Mouse (Mus musculus) layer of hippocampus, adult 9-10 months (tissue): ENCODE measurements around the gene Senp2.
"Not testable (repeated sequence)": the region's sequence is repeated elsewhere in the genome, so short reads cannot be mapped to it uniquely, and the experiment has no call there.

ENCODE experiments used
- DNase-seq: peaks from one replicate; pipeline ENCODE4 v3.0.0; 2022; ENCODE audit warnings: low spot score

The Senp2 gene

DNA sequence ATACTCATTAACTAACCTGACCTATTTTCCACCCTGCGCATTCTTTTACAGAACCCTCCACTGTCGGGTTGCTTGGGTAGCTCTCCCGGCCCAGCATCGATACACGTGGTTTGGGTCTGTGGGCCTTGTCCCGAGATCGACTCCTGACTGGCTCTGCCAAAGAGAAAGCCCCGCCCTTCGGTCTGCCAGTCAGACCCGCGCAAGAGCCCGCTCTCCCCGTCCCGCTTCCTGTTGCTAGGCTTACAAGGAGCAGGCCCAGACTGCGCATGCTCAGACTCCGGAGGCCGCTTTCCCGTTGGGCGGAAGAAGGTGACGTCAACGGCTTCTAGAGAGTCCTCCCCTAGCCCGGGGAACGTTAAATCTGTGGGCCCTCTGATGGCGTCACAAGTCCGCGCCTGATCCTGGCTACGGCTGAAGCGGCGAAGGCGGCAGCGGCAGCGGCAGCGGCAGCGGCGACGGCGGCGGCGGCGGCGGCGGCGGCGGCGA, at the start of gene Senp2:
Senp2 (plus strand) TSS at position 386 of the 486 bp plus-strand sequence.
- peak; percentile 100 for DNase-seq

DNA sequence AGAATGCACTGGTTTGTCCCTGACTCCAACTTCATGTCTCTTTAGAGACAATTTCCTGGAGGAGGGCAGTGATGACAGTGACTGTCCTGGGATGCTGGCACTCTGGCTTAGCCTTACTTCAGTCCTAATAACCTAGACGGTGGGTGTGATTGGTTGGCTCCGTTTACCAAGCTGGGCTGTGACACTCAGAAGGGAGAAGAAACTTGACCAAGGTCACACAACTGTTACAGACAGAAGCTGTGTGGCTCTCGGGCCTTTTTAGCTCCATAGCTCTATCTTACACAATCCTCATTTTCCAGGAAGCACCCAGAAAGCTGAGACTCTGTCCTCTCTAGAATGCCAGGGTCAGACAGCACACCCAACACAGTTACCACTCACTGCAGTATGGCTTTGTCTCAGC, 43.7 kb upstream of the Senp2 start:
- DNase-seq = no peak

DNA sequence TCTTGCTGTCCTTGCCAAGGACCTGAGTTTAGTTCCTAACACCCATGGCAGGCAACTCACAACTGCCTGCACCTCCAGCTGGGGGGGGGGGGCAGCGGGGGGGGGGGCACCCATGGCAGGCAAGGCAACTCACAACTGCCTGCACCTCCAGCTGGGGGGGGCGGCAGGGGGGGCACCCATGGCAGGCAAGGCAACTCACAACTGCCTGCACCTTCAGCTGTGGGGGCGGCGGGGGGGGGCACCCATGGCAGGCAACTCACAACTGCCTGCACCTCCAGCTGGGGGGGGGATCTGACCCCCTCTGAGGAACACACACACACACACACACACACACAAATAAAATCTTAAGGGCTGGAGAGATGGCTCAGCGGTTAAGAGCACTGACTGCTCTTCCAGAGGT, 39.4 kb upstream of the Senp2 start:
- no peak for DNase-seq

DNA sequence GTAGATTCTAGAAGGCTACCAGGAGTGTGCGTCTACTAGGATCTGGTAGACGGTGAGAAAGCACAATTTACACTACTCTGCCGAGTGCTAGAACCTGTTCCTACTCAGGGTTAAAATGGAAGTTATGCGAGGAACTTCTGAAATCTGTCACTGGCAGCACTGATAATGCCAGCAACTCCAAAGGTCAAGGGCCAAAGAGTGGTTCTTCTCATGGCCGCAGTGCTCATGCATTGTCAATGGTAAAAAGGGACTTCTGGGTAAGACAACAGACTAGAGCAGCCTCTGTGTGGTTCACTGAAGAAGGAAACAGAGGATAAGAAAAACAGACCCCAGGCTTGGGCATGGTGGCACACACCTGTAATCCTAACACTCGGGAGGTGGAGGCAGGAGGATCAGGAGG, 38.7 kb upstream of the Senp2 start:
- no peak for DNase-seq

DNA sequence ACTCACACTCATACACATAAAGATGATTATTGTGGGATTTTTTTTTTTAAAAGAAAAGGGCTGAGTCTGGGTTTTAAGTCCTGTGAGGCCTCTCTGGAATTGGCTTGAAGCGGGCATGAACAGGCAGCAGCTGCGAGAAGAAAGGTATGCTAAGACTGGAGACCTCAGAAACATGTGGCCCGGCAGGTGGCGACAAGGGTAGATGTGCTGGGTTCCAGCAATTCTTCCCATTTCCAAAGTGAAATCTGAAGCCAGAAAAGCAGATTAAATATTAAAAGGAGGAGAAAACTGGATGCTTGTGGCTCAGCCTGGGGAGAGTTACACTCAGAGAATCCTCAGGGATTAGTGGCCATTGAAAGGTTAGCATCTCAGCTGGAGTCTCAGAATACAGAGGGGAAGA, 37.8 kb upstream of the Senp2 start:
- no peak for DNase-seq

DNA sequence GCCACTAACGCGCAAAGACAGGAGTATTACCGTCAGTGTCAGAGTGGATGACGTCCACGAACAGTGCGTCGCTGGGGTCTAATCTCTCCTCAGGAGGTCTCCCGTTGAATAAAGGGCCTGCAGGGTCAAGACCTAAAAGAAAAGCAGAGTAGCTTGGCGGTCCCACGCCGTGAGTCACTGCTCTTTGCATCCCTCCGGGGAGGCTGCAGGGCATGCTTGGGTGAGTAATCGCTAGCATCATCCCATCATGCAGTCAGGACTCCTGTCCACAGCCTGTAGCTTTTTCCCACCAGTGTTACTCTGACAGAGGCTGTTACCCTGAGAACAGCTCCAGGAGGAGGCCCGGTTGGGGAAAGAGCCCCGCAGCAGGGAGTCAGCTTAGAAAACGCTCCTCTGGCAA, 33.1 kb upstream of the Senp2 start:
- DNase-seq = no peak

DNA sequence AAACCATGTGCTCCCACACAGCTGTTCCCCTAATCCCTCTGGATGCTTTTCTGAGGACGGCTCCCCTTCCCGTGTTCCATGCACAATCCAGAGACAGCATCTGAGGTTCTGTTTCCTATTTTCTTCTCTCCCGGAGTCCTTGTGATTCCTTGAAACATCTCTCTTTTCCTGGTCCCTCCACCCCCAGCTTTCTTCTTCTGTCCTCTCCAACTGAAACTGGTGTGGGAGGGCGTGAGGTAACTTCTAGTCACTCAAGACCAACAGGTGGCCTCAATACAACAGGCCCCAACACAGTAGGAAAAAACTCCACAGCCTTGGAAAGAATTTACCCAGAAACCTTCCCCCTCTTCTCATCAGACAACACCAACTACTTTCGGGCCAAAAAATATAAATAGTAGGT, 31.9 kb upstream of the Senp2 start:
- no peak for DNase-seq

DNA sequence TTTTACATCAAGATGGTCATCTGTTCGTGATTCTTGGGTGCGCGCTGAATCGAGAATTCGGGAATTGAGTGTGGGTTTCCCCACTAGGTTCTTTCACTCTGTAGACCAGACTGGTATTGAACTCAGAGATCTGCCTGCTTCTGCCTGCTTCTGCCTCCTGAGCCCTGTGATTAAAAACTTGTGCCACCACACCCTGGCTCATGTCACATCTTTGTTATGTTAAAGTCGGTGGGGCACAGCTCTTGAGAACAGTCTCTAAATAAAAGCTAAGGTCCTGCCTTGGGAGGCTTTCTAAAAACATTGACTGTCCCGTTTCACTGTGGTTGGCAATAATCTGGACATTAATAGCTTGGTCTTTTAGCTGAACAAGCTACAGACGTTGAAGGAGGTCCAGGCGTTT, 26.1 kb upstream of the Senp2 start:
- no peak for DNase-seq

DNA sequence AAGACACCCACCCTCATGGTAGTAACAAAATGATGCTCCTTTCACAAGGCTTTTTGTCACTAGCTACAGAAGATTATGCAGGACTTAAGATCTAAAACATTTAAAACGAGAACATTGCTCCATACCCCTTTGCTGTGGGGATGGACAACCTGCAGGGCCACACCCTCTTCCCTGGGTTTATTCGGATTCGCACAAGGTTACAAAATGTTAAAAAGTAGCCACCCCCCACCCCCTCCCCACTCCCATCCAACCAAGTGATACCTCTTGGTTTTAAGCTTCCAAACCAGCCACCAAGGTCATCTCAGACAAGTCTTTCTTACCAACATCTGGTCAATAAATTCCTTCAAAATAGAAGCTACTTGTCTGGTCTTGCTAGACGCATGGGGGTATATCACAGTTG, 25.7 kb upstream of the Senp2 start:
- no peak for DNase-seq

DNA sequence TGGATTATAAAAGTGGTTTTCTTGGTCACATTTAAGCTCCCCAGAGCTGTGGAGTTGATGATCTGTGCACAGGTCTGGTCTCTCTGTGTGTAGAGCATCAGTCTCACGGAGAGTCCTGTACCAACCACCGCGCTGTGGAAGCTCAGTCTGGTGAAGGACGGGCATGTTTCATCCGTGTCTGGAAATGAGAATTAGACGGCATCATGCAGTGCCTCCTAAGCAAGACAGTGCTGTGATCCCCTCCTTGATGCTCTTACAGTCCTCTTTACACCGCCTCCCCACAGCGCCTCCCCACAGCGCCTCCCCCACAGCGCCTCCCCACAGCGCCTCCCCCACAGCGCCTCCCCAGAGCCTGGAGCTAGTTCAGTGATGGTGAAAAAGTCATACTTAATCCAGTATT, 25.2 kb upstream of the Senp2 start:
- no peak for DNase-seq

DNA sequence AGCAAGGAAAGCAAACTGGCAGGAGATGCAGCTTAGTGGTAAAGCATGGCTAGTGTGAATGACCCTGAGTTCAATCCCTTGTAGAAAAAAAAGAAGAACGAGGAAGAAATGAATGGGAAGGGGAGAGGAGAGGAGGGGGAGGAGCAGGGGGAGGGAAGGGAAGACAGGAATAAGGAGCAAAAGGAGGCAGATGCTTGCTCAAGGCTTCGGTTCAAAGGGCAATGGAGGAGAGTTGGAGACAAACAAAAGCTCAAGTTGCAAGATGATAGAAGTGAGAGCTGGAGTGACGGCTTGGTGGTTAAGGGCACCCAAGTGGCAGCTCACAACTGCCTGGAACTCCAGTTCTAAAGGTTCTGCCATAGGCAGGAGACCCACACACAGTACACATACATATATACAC, 23.1 kb upstream of the Senp2 start:
- DNase-seq = no peak

DNA sequence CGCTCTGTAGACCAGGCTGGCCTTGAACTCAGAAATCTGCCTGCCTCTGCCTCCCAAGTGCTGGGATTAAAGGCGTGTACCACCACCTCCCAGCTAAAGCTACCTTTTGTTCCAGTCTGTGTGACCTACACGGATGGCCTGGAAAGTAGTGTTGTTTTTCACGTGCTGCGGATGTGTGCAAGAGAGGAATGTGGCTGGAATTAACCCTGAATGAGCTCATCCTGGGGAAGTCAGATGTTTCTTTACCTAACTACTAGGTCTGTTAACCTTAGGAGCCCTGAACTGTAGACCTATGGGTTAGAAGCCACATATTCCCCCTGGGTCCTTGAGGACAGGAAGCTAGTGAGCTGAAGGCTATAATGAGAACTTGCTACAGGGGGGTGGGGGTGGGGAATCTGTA, 21.3 kb upstream of the Senp2 start:
- DNase-seq = no peak

DNA sequence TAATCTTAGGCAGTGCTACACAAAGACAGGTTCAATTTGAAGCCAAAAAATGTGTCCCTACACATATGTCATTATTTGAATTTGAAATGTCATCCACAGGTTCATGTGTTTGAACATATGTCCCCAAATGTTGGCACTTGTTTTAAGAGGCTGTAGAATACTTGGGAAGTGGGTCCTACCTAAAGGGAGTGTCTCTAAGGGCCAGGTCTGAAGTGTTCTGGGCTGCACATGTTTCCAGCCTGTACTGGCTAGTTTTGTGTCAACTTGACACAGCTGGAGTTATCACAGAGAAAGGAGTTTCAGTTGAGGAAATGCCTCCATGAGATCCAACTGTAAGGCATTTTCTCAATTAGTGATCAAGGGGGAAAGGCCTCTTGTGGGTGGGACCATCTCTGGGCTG, 18.4 kb upstream of the Senp2 start:
- DNase-seq = not testable (repeated sequence)

DNA sequence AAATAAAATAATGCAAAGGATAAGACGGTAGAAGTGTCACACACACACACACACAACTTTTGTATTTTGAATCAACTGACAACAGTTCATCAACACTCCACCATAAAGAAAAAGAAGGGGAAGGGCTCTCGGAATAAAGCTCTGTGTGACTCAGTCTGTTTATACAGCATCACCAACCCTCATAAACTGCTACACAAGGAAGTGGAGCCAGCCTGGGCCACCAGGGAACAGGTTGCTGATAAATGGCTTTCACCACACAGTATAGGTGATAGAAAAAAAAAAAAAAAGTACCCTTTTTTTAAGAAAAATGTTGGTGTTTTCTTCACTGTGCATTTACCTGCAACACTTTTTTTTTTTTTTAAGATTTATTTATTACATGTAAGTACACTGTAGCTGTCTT, 17.5 kb upstream of the Senp2 start:
- DNase-seq = no peak

DNA sequence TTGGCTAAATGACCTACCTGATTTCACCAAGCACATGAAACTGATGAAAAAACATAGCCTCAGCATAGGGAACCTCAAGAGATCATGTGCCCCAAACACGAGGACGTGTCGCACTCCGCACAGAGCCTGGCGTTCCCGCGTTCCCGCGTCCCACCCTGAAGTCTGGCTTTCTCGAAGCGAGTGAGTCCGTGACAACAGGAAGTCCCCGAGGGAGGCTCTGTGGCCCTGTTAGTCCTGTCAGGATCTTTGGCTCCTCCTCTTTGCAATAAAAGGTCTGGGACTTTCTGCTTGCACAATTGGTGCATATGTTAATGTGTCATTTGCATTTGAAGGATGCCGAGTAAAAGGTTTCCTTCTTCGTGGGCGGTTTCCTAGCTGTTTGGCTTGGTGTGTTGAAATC, 14.0 kb upstream of the Senp2 start, which contains the start of gene Liph:
Liph (minus strand) TSS at position 360 of the 400 bp plus-strand sequence.
- no peak for DNase-seq

DNA sequence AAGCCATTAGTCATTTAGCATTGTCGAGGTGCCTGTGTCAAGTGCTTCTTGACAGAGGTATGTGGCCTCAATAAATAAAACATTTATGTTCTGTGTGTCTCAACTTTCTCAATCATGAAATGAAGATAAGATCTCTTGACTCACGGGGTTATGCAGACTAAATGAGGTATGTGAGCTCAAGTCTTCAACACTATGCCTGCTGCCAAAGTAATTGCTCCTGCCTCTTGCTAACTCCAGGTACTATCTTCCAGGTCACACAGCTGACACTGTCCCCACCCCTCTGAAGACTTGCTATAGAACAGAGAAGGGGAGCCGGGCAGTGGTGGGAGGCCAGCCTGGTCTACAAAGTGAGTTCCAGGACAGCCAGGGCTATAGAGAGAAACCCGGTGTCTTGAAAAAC, 12.9 kb upstream of the Senp2 start:
- no peak for DNase-seq

DNA sequence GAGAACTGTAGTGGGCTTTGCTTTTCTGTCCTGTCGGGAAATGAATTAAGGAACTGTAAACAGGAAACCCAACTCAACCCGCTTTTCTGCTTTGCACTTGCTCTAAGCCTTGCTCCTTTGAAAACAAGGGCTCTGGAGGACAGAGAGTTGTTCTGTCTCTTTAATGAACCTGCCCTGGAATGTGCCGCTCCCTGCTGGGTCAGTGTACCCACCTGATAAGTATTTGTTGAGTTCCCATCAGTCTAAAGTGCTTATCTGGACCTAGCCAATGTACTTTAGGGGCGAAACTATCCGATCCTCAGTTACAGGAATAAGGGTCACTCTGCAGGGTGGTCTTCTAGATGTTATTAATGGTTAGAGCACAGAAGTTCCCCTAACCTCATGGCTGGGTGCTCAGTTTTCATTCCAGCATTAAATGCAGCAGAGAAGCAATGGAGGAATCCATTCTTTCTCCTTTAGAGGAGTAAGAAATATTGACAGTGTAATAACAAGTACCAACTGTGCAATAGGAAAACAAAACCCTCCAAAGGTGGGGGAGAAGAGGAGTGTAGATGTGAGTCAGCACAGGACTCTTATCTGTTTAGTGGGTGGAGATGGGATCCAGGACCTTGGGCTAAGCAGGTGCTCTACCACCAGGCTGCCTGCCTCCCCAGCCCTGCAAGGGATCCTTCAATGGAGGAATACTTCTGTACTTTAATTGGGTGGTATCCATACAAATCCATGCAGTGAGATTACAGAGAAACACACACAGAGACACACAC, 12.2 kb upstream of the Senp2 start:
- no peak for DNase-seq

DNA sequence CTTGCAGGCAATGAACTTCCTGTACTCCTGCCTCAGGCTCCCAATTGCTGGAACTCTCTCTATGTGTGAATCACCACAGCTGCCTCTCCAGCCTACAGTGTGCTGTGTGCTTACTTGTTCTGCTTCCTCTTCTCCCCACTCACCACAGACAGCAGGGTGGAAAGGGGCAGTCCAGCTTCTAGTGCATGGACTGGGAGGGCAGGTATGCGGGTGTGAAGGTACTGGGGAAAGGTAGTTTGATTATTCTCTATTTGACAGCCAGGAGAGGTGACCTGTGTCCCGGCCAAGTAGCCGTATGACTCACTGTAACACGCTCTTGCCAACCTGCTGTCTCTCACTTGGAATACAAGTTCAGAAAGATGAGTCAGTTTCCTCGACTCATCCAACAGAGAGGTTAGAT, 11.2 kb upstream of the Senp2 start:
- no peak for DNase-seq

DNA sequence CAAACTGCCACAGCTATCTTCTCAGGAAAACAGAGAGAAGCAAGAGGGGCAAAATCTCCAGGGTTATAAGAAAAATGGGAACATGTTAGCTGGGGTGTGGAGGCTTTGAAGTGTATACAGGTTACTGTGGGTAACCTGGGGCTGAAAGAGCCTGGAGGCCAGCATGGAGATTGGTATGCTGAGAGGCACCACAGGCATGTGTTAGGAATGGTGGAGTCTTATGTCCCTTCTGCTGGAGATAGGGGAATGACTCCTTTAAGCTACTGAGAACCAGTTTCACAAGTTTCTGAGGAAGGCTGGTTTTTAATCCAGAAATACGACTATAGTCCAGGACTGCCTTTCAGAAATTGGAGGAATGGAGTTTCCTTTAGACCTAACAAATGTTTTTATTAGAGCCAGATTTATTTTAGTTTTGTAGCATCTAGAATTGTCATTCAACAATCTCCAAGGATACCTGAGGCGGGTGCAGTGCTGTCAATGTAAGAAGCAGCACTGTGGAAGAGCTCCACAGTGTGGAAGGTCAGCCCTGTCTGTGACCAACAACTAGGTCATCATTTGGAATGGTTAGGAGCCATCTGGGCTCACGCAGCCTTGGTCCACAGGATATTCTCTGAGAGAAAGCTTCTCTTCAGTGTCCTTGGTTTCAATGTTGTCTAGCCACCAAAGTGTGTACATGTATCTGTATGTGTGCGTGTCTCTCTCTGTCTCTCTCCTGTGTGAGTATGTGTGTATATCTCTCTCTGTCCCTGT, 9.2 kb upstream of the Senp2 start:
- no peak for DNase-seq

DNA sequence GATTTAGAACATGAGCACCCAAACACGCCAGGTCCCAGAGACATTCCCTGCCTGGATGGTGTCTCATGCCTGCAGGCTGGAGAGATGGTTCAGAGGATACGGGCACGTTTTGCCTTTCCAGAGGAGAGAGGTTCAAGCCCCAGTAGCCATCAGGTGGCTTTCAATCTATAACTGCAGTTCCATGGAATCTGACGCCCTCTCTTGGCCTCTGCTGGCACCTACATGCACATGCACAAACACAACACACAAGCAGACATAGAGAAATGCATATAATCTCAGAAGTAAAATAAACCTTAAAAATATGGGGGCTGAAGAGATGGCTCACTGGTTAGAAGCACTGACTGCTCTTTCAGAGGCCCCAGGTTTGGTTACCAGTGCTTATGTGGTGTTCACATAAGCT, 8.1 kb upstream of the Senp2 start:
- DNase-seq = no peak

DNA sequence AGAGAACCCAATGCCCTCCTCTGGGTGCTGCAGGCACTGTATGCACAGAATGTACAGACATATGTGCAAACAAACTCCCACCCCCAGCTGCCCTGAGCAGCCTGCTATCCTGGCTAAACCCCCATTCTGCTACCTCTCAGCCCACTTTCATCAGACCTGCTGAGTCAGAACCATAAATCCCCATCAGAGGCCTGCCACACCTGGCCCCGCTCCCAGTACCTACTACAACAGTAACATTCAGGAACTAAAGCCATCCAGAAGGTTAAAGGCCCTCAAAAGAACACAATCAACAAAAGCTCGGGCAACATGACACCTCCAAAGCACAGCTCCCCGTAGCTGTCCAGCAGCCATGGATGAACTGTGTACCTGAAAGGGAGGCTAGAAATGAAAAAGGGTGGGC, 7.7 kb upstream of the Senp2 start:
- DNase-seq = no peak

DNA sequence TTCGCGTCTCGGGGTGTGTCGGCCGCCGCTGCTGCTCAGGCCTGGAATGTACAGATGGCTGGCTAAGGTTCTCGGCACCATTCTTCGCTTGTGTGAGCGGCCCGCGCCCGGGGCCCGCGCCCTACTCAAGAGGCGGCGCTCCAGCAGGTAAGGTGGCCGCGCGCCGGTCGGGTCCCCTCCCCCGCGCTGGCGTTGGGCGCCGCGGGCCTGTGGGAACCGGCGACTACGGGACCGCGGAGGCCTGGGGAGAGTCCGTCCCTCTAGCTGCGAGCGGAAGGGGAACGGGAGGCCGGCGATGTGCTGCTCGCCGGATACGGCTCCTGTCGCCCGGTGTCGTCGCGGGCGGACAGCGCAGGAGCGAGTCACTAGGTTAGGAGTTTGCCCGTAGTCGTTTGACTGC, 312 bp downstream of the Senp2 start:
- DNase-seq = no peak

DNA sequence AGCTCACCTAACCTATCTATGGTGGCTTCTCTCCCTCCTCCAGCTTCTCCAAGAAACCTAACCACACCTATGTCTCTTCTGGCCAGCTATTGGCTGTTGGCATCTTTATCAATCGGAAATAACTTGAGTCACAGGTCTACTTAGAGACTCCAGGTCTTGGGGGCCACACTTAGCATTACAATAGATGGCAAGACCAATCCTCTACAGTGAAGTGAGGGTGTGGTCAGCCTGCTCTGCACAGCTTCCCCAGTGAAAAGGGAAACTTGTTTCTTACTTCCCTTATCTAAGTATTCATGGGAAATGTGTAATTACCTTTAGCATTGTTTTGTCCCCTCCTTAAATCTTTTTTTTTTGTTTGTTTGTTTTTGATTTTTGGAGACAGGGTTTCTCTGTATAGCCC, 6.3 kb downstream of the Senp2 start:
- DNase-seq = no peak

DNA sequence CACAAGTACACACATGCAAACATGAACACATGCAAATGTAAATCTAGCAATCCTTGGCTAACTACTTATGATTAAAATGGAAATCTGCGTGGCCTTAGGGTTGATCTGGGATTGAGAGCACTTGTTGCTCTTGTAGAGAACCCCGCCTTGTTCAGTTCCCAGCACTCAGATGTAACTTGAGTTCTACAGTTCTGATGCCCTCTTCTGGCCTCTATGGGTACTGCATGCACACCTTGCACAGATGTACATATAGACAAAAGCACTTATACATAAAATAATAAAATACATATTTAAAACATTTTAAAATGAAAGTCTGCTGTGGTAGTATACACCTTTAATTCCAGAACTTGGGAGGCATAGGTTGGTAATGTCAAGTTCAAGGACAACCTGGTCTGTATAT, 12.8 kb downstream of the Senp2 start:
- no peak for DNase-seq
